Mouse (Mus musculus): ENCODE data around the gene Tec.

- TF ChIP-seq TAL1 (IDR thresholded peaks at IDR 0.05; ENCODE audit: low read length) = no peak
- no peak for TF ChIP-seq GATA1 (IDR thresholded peaks at IDR 0.05; ENCODE audit: low read length)
Measured at GRCm38 (mm10) chr5:72886458-72887222, 18.4 kb upstream of the Tec start.

Measured in erythroblast, embryonic 14.5 days (primary cell).